Mouse (Mus musculus): ENCODE data around the gene Eng.

Gene Eng

GRCm38 (mm10) chr2:32680961-32681650 lies 34.7 kb downstream of the Eng start:
- no peak for DNase-seq (ENCODE audit: low spot score in 2 of 2)

- no peak for DNase-seq (ENCODE audit: low spot score in 2 of 2)
Observed at GRCm38 (mm10) chr2:32681754-32682153, 35.4 kb downstream of the Eng start.

- no peak for DNase-seq (ENCODE audit: low spot score in 2 of 2)
Observed at GRCm38 (mm10) chr2:32682721-32683417, 36.5 kb downstream of the Eng start.

GRCm38 (mm10) chr2:32683701-32684100 lies 37.3 kb downstream of the Eng start:
- DNase-seq (ENCODE audit: low spot score in 2 of 2), result no peak

GRCm38 (mm10) chr2:32684681-32685428 lies 38.5 kb downstream of the Eng start:
- no peak for DNase-seq (ENCODE audit: low spot score in 2 of 2)

- DNase-seq (ENCODE audit: low spot score in 2 of 2), result no peak
Observed at GRCm38 (mm10) chr2:32685807-32686206, 39.4 kb downstream of the Eng start.

- DNase-seq (ENCODE audit: low spot score in 2 of 2), result no peak
Observed at GRCm38 (mm10) chr2:32686640-32687039, 40.2 kb downstream of the Eng start.

- no peak for DNase-seq (ENCODE audit: low spot score in 2 of 2)
Observed at GRCm38 (mm10) chr2:32687562-32687961, 41.2 kb downstream of the Eng start.

GRCm38 (mm10) chr2:32689420-32689819 lies 43.0 kb downstream of the Eng start:
- peak; percentile 79 to 96 for DNase-seq (ENCODE audit: low spot score in 2 of 2)

GRCm38 (mm10) chr2:32691041-32691440 lies 44.6 kb downstream of the Eng start:
- DNase-seq (ENCODE audit: low spot score in 2 of 2), result no peak

GRCm38 (mm10) chr2:32692496-32692895 lies 46.1 kb downstream of the Eng start:
- DNase-seq (ENCODE audit: low spot score in 2 of 2), result no peak

- no peak for DNase-seq (ENCODE audit: low spot score in 2 of 2)
Observed at GRCm38 (mm10) chr2:32693282-32693681, 46.9 kb downstream of the Eng start.

GRCm38 (mm10) chr2:32693823-32694411 lies 47.5 kb downstream of the Eng start:
- DNase-seq (ENCODE audit: low spot score in 2 of 2), result peak; percentile 95 to 98

GRCm38 (mm10) chr2:32694691-32695090 lies 48.3 kb downstream of the Eng start:
- no peak for DNase-seq (ENCODE audit: low spot score in 2 of 2)

GRCm38 (mm10) chr2:32699680-32700079 lies 53.3 kb downstream of the Eng start:
- DNase-seq (ENCODE audit: low spot score in 2 of 2), result no peak

GRCm38 (mm10) chr2:32700966-32701743 lies 54.8 kb downstream of the Eng start:
- DNase-seq (ENCODE audit: low spot score in 2 of 2), result no peak

GRCm38 (mm10) chr2:32703046-32703445 lies 56.7 kb downstream of the Eng start:
- DNase-seq (ENCODE audit: low spot score in 2 of 2), result no peak

- no peak for DNase-seq (ENCODE audit: low spot score in 2 of 2)
Observed at GRCm38 (mm10) chr2:32704021-32704421, 57.6 kb downstream of the Eng start, which contains the start of gene Fpgs. TSS of gene Fpgs (minus strand) at chr2:32704145.

GRCm38 (mm10) chr2:32705018-32705417 lies 58.6 kb downstream of the Eng start:
- DNase-seq (ENCODE audit: low spot score in 2 of 2), result no peak

GRCm38 (mm10) chr2:32706971-32707370 lies 60.6 kb downstream of the Eng start:
- DNase-seq (ENCODE audit: low spot score in 2 of 2), result no peak

GRCm38 (mm10) chr2:32708643-32709042 lies 62.2 kb downstream of the Eng start:
- peak; percentile 50 to 88 for DNase-seq (ENCODE audit: low spot score in 2 of 2)

All from thymus, postnatal 10 days (tissue).